Mouse (Mus musculus) stomach, embryonic 15.5 days (tissue): Measurements from ENCODE around the gene Uqcr11. TPM values are rescaled to one million over a fixed set of nuclear protein-coding genes. Genes with fewer than 3 reads are reported as not detected.
A peak's percentile ranks its signal among the peaks of the same experiment; 100 is the strongest.

ENCODE experiments used
- ATAC-seq: fragments of 200-750 bp; cut with Nextera tagmentation; 2 replicates; pipeline ENCODE4 v1.8.0; 2017; ENCODE audit warnings: low read depth, moderate number of reproducible peaks, moderate TSS enrichment; ENCODE audit not compliant: insufficient read depth, low FRiP score
- H3K27ac ChIP-seq: fragments of 300-500 bp; sonication (generic); 2 replicates; pipeline ENCODE4 v1.5.1; 2015; ENCODE audit warnings: mild to moderate bottlenecking, inconsistent platforms
- H3K27me3 ChIP-seq: fragments of 300-500 bp; sonication (generic); replicated peaks from 2 replicates; pipeline ENCODE4 v1.6.1; 2015; ENCODE audit warnings: inconsistent platforms
- H3K36me3 ChIP-seq: fragments of 300-500 bp; sonication (generic); 2 replicates; pipeline ENCODE4 v1.6.1; 2015; ENCODE audit warnings: inconsistent platforms
- H3K4me1 ChIP-seq: fragments of 300-500 bp; sonication (generic); 2 replicates; pipeline ENCODE4 v1.6.1; 2015; ENCODE audit warnings: inconsistent platforms
- H3K4me2 ChIP-seq: fragments of 300-500 bp; sonication (generic); 2 replicates; pipeline ENCODE4 v1.6.1; 2015; ENCODE audit warnings: mild to moderate bottlenecking, inconsistent platforms
- H3K4me3 ChIP-seq: fragments of 300-500 bp; sonication (generic); replicated peaks from 2 replicates; pipeline ENCODE4 v1.5.1; 2015; ENCODE audit warnings: inconsistent platforms
- H3K9ac ChIP-seq: fragments of 300-500 bp; sonication (generic); 2 replicates; pipeline ENCODE4 v1.6.1; 2015; ENCODE audit warnings: inconsistent platforms
- H3K9me3 ChIP-seq: fragments of 300-500 bp; sonication (generic); 2 replicates; pipeline ENCODE4 v1.6.1; 2016; ENCODE audit warnings: inconsistent platforms
- WGBS: fragments of 180-500 bp; shearing (Covaris S2); methylation state at CpG from one replicate; pipeline ENCODE4 v1.1.7; 2015; 5-methylcytosine and 5-hydroxymethylcytosine counted together
- polyA plus RNA-seq: library from polyadenylated mRNA; unstranded; fragments of >200 nt; fragmentation: Nextera tagmentation; extraction: Ambion mirVana; gene quantifications from 2 replicates; pipeline ENCODE4 v1.2.1, GENCODE M21; 2015

The Uqcr11 gene
- polyA plus RNA-seq, 1 experiment from 2014 or later, result 724 TPM

DNA sequence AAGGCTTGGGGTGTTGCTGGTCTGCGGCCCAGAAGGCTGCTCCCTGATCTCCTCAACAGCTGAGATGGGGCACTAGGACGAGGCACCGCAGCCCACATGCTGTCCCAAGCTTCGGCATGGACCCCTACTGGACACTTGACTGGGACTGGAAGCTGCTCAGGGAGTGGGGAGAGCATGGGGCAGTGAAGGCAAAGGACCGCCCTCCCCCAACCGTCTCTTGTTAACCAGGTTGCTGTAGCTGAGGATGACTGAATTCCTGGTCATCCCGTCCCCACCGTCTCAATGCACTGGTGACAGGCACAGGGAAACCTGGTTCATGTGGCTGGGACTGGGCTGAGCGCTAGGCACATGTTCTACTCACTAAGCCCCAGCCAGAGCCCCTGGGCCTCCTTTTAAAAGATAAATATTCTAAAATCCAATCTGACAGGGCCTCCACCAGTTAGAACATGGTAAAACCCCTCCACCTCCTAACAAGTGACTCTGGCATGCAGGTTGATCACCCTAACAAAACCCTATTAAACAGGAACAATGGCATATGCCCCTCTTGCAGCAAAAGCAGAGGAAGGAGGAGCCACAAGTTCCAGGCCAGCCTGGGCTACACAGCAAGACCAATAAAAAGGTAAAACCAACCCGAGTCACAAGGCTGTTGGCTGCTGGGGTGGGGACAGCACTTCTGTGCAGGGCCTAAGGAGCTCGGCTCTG lies 9.7 kb downstream of the Uqcr11 start:
- H3K4me2 ChIP-seq, result peak overlapping the region; percentile 90
- H3K9me3 ChIP-seq, result no peaks in the 10 kb centered on the region
- H3K27me3 ChIP-seq, result no peaks in the 10 kb centered on the region
- peaks cover 21% of the 10 kb centered on the region for H3K4me1 ChIP-seq
- WGBS, result 82% methylated on average over 11 of the region's 11 CpGs
- H3K9ac ChIP-seq, result peak overlapping the region; percentile 26; the same call in 1 of the 2 replicates
- H3K4me3 ChIP-seq, result peak overlapping the region; percentile 81; the same call in 1 of the 2 replicates
- H3K36me3 ChIP-seq, result peaks cover 40% of the 10 kb centered on the region
- 0 out of 2 replicates have a peak overlapping the region, but pooled peaks have one; percentile 100 for H3K27ac ChIP-seq
- no peak for ATAC-seq

DNA sequence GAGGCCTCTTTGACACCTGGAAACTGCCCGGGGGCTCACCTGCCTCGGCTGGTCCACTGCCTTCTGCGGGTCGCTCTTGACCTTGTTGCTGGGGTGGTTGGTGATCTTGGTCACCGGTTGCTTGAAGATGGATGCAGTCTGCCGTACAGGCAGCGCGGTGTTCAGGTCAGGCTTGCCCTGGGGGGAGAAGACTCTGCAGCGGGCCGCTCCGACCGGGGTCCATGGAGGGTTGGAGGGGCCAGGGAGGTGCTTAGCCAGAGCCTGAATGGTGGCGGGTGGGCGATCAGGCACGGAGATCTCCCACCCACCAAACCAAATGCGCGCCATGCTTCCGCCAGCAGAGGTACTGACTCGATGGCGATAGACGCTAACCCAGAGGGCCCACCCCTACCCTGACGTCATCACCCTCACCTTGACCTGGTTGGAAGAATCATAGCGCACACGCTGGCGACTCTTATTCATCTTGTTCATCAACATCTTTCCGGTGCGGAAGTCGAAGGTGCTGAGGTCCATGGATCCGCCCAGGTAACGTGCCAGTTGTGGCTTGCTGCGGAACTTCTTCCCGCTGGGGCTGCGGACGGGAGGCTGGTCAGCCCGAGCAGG lies 11.5 kb downstream of the Uqcr11 start:
- no peak for ATAC-seq
- H3K36me3 ChIP-seq, result peaks cover 44% of the 10 kb centered on the region
- no peak overlapping the region for H3K9ac ChIP-seq
- no peak overlapping the region for H3K4me3 ChIP-seq
- H3K4me1 ChIP-seq, result peaks cover 16% of the 10 kb centered on the region
- H3K27ac ChIP-seq, result no peak overlapping the region
- 95% methylated on average over 35 of the region's 35 CpGs for WGBS
- H3K27me3 ChIP-seq, result no peaks in the 10 kb centered on the region
- no peaks in the 10 kb centered on the region for H3K9me3 ChIP-seq
- no peak overlapping the region for H3K4me2 ChIP-seq

DNA sequence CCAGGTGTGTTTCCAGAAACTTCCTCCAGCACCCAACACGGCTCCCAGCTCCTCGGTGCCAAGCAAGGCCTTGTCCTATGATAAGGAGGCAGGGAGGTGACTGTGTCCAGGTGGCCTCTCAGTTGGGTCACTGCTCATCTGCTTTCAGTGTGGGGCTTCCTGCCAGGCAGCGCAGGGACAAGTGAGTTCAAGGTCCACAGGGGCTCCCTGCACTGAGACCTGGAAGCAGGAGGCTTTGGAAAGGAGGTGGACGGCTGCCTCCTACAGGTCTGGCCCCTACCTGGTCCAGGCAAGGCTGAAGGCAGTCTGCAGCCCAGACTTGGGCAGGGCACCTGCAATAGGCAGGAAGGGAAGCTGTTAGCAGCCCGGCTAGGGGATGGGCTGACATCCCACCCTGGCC lies 13.9 kb downstream of the Uqcr11 start:
- 93% methylated on average over 5 of the region's 5 CpGs for WGBS
- H3K36me3 ChIP-seq, result peaks cover 44% of the 10 kb centered on the region
- H3K4me1 ChIP-seq, result peaks cover 20% of the 10 kb centered on the region
- no peaks in the 10 kb centered on the region for H3K27me3 ChIP-seq
- no peak overlapping the region for H3K9ac ChIP-seq
- no peak for ATAC-seq
- H3K27ac ChIP-seq, result no peak overlapping the region
- no peaks in the 10 kb centered on the region for H3K9me3 ChIP-seq
- H3K4me3 ChIP-seq, result no peak overlapping the region
- no peak overlapping the region for H3K4me2 ChIP-seq

GRCm38 (mm10) chr10:80390697-80391096 lies 15.9 kb downstream of the Uqcr11 start:
- WGBS, result 71% methylated on average over 9 of the region's 9 CpGs
- H3K27ac ChIP-seq, result no peak overlapping the region
- peaks cover 14% of the 10 kb centered on the region for H3K4me1 ChIP-seq
- H3K4me2 ChIP-seq, result no peak overlapping the region
- no peak for ATAC-seq
- no peaks in the 10 kb centered on the region for H3K27me3 ChIP-seq
- no peaks in the 10 kb centered on the region for H3K9me3 ChIP-seq
- peaks cover 43% of the 10 kb centered on the region for H3K36me3 ChIP-seq
- no peak overlapping the region for H3K9ac ChIP-seq
- H3K4me3 ChIP-seq, result no peak overlapping the region

DNA sequence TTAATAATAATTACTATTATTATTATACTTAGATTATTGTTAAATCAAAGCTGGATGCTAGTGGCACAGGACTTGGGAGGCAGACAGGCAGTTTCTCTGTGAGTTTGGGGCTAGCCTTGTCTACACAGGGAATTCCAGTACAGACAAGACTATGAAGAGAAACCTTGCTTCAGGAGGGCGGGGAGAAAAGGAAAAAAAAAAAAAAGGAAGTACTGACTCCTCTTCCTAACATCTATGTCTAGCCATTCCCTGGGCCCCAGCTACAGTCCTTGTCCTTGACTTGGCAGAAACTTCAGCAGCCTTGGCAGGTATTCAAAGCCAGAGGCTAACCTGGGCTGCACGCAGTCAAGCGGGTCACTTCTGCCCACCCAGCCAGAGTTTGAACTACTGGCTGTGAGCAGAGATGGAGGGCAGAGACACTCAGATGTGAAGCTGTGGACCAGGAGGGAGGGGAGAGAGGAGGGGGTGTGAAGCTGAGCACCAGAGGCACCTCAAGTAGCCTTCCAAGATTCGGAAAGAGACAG lies 17.4 kb downstream of the Uqcr11 start:
- 68% methylated on average over 4 of the region's 4 CpGs for WGBS
- no peak overlapping the region for H3K9ac ChIP-seq
- peaks cover 30% of the 10 kb centered on the region for H3K36me3 ChIP-seq
- no peak overlapping the region for H3K4me2 ChIP-seq
- peaks cover 28% of the 10 kb centered on the region for H3K4me1 ChIP-seq
- H3K27ac ChIP-seq, result no peak overlapping the region
- H3K9me3 ChIP-seq, result no peaks in the 10 kb centered on the region
- ATAC-seq, result no peak
- no peak overlapping the region for H3K4me3 ChIP-seq
- no peaks in the 10 kb centered on the region for H3K27me3 ChIP-seq

GRCm38 (mm10) chr10:80388731-80389130 lies 17.9 kb downstream of the Uqcr11 start:
- H3K27ac ChIP-seq, result peak overlapping the region; percentile 7; the same call in 1 of the 2 replicates
- H3K4me3 ChIP-seq, result 0 out of 2 replicates have a peak overlapping the region, but pooled peaks have one; percentile 87
- peaks cover 25% of the 10 kb centered on the region for H3K36me3 ChIP-seq
- no peak overlapping the region for H3K9ac ChIP-seq
- no peaks in the 10 kb centered on the region for H3K27me3 ChIP-seq
- no peak for ATAC-seq
- no peaks in the 10 kb centered on the region for H3K9me3 ChIP-seq
- peak overlapping the region; percentile 88; the same call in 1 of the 2 replicates for H3K4me2 ChIP-seq
- peaks cover 31% of the 10 kb centered on the region for H3K4me1 ChIP-seq
- 25% methylated on average over 2 of the region's 2 CpGs for WGBS

- no peaks in the 10 kb centered on the region for H3K9me3 ChIP-seq
- ATAC-seq, result peak; percentile 43
- H3K4me3 ChIP-seq, result peak within 1 kb of the TSS; percentile 87
- H3K36me3 ChIP-seq, result peaks cover 15% of the 10 kb centered on the region
- H3K9ac ChIP-seq, result peak within 1 kb of the TSS; percentile 91
- H3K4me1 ChIP-seq, result peaks cover 35% of the 10 kb centered on the region
- WGBS, result 0% methylated on average over 12 of the region's 61 CpGs
- H3K4me2 ChIP-seq, result peak within 1 kb of the TSS; percentile 88
- peak within 1 kb of the TSS; percentile 77 for H3K27ac ChIP-seq
- no peaks in the 10 kb centered on the region for H3K27me3 ChIP-seq
Observed at GRCm38 (mm10) chr10:80387522-80387959, 19.1 kb downstream of the Uqcr11 start, which contains the start of gene Mex3d. Mex3d (minus strand) TSS chr10:80387659.

DNA sequence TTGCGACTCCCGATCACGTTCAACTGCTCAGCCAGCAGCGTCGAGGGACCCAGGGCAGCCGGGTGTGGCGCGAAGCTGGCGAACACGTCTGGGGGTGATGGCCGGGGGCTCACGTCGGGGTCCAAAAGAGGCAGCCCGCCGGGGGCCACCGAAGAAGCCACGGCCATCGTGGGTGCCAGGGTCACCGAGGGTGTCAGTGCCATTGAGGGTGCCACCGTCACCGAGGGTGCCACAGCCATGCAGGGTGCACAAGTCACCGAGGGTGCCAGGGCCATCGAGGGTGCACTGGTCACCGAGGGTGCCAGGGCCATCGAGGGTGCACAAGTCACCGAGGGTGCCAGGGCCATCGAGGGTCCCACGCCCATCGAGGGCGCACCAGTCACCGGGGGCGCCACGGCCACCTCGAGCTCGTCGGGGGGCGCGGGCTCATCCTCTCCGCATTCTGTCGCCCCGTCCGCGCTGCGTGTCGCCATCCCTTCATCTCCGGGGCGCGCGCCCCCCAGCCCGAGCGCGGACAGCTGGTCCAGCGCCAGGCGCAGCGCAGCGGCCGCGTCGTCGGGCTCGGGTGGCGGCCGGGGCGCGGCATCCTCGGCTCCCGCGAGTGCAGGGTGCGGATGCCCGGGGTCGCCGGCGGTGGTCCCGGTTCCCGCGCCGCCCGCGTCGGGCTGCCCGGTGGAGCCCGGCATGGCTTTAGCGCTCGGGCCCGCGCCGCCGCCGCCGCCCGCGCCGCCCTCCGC lies 19.7 kb downstream of the Uqcr11 start:
- Histone ChIP-seq H3K4me3 (peak overlapping the region; percentile 87), H3K27ac (peak overlapping the region; percentile 77), H3K36me3 (peaks cover 15% of the 10 kb centered on the region), H3K9ac (peak overlapping the region; percentile 91), H3K4me1 (peaks cover 35% of the 10 kb centered on the region), H3K4me2 (peak overlapping the region; percentile 88), H3K9me3 (no peaks in the 10 kb centered on the region), H3K27me3 (no peaks in the 10 kb centered on the region)
- ATAC-seq, result no peak
- under 1% methylated on average over 87 of the region's 94 CpGs for WGBS

- peak overlapping the region; percentile 88 for H3K4me2 ChIP-seq
- H3K27ac ChIP-seq, result peak overlapping the region; percentile 77
- peak overlapping the region; percentile 91 for H3K9ac ChIP-seq
- H3K4me3 ChIP-seq, result peak overlapping the region; percentile 87
- ATAC-seq, result peak; percentile 36
- no peaks in the 10 kb centered on the region for H3K27me3 ChIP-seq
- H3K9me3 ChIP-seq, result no peaks in the 10 kb centered on the region
- WGBS, result 3% methylated on average over 34 of the region's 34 CpGs
- peaks cover 19% of the 10 kb centered on the region for H3K36me3 ChIP-seq
- H3K4me1 ChIP-seq, result peaks cover 35% of the 10 kb centered on the region
Observed at GRCm38 (mm10) chr10:80385811-80386734, 20.6 kb downstream of the Uqcr11 start.

DNA sequence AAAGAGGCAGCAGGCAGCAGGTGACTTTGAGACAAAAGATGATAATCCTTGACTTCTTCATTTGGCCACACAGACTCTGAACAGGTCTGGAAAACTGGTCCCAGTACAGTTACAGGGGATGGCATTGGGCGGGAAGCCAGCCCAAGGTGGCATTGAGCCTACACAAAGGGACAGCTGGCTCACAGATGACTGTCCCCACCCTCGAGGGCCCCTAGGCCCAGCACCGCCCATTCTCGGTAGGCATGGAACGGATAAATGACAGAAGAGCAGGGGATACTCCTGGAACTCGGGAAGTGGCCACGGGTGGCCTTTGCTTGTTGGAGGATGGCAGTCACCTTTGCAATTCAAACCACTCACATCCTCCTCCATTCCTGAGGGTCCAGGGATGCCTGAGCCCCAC lies 21.3 kb downstream of the Uqcr11 start:
- peak overlapping the region; percentile 88 for H3K4me2 ChIP-seq
- H3K27me3 ChIP-seq, result no peaks in the 10 kb centered on the region
- H3K9me3 ChIP-seq, result no peaks in the 10 kb centered on the region
- no peak for ATAC-seq
- H3K9ac ChIP-seq, result peak overlapping the region; percentile 91
- H3K4me3 ChIP-seq, result peak overlapping the region; percentile 87
- peaks cover 19% of the 10 kb centered on the region for H3K36me3 ChIP-seq
- peaks cover 31% of the 10 kb centered on the region for H3K4me1 ChIP-seq
- no peak overlapping the region for H3K27ac ChIP-seq
- WGBS, result 24% methylated on average over 7 of the region's 7 CpGs

DNA sequence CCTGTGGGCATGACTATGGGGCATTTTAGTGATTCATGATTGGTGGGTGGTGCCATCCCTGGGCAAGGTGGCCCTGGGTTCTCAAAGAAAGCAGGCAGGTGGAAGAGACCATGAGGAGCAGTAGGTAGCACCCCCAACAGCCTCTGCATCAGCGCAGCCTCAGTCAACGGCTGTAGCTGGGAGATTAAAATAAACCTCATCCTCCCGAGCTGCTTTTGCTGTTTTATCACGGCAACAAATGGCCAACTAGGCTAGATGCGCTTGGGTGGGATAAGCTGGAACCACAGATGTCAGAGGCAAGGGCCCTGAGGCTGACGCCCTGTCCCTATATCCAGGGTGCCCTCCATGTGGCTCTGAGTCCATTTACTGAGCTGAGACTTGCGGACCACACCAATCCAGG lies 21.9 kb downstream of the Uqcr11 start:
- ATAC-seq, result no peak
- no peaks in the 10 kb centered on the region for H3K27me3 ChIP-seq
- no peak overlapping the region for H3K27ac ChIP-seq
- peaks cover 22% of the 10 kb centered on the region for H3K36me3 ChIP-seq
- H3K4me1 ChIP-seq, result peaks cover 31% of the 10 kb centered on the region
- 0 out of 2 replicates have a peak overlapping the region, but pooled peaks have one; percentile 9 for H3K9ac ChIP-seq
- WGBS, result 68% methylated on average over 7 of the region's 7 CpGs
- peak overlapping the region; percentile 87 for H3K4me3 ChIP-seq
- no peaks in the 10 kb centered on the region for H3K9me3 ChIP-seq
- peak overlapping the region; percentile 88 for H3K4me2 ChIP-seq
